Mouse (Mus musculus) liver, embryonic 12.5 days (tissue): ENCODE measurements around the gene Fgd2. TPM values are rescaled to one million over a fixed set of nuclear protein-coding genes. Genes with fewer than 3 reads are reported as not detected.

ENCODE experiments used
- ATAC-seq: fragments of 200-750 bp; cut with Nextera tagmentation; 2 replicates; pipeline ENCODE4 v1.8.0; 2017; ENCODE audit warnings: moderate number of reproducible peaks, mild to moderate bottlenecking, moderate library complexity
- H3K27ac ChIP-seq: fragments of 300-500 bp; sonication (generic); 2 replicates; pipeline ENCODE4 v1.5.1; 2016; ENCODE audit warnings: mild to moderate bottlenecking
- H3K27me3 ChIP-seq: fragments of 300-500 bp; sonication (generic); replicated peaks from 2 replicates; pipeline ENCODE4 v1.6.1; 2016; ENCODE audit warnings: mild to moderate bottlenecking, moderate library complexity
- H3K36me3 ChIP-seq: fragments of 300-500 bp; sonication (generic); 2 replicates; pipeline ENCODE4 v1.6.1; 2016; ENCODE audit warnings: mild to moderate bottlenecking, moderate library complexity
- H3K4me1 ChIP-seq: fragments of 300-500 bp; sonication (generic); 2 replicates; pipeline ENCODE4 v1.6.1; 2016
- H3K4me2 ChIP-seq: fragments of 300-500 bp; sonication (generic); 2 replicates; pipeline ENCODE4 v1.6.1; 2016; ENCODE audit warnings: mild to moderate bottlenecking, moderate library complexity
- H3K4me3 ChIP-seq: fragments of 300-500 bp; sonication (generic); 2 replicates; pipeline ENCODE4 v1.5.1; 2016; ENCODE audit warnings: mild to moderate bottlenecking, moderate library complexity
- H3K9ac ChIP-seq: fragments of 300-500 bp; sonication (generic); 2 replicates; pipeline ENCODE4 v1.6.1; 2016; ENCODE audit warnings: mild to moderate bottlenecking, moderate library complexity
- H3K9me3 ChIP-seq: fragments of 300-500 bp; sonication (generic); replicated peaks from 2 replicates; pipeline ENCODE4 v1.6.1; 2016; ENCODE audit warnings: mild to moderate bottlenecking, moderate library complexity
- WGBS: fragments of 180-500 bp; shearing (Covaris S2); methylation state at CpG from one replicate; pipeline ENCODE4 v1.1.7; 2016; ENCODE audit not compliant: insufficient replicate concordance; 5-methylcytosine and 5-hydroxymethylcytosine counted together
- polyA plus RNA-seq: library from polyadenylated mRNA; unstranded; fragments of >200 nt; fragmentation: Nextera tagmentation; extraction: Ambion mirVana; gene quantifications from 2 replicates; pipeline ENCODE4 v1.2.1, GENCODE M21; 2016

The Fgd2 gene
- polyA plus RNA-seq, 1 experiment from 2014 or later: 5.9 TPM

DNA sequence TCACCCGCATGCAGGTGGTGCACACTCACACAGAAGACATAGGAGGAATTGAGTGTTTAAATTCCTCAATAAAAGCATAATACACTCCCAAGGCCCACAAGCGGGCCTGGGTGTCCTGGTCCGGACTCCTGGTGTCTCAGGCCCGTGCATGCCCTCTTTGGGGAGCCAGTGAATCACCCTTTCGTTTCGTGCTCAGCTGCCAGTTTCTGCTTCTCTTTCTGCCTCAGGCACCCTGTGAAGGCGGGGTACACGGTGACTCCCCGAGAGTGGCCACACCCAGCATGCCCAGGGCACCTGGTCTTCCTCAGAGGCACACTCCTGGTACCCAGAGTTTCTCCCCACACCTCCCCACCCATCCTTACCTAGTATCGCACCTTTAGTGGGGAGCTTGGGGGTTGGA is 15.2 kb downstream of the Fgd2 start:
- no peak for ATAC-seq
- no peaks in the 10 kb centered on the region for H3K36me3 ChIP-seq
- WGBS: 66% methylated on average over 10 of the region's 10 CpGs
- no peaks in the 10 kb centered on the region for H3K27me3 ChIP-seq
- H3K4me1 ChIP-seq: 0 out of 2 replicates have a peak, but pooled peaks cover 5% of the 10 kb centered on the region
- no peak overlapping the region for H3K27ac ChIP-seq
- H3K9me3 ChIP-seq: no peaks in the 10 kb centered on the region
- no peak overlapping the region for H3K4me2 ChIP-seq
- no peak overlapping the region for H3K9ac ChIP-seq
- no peak overlapping the region for H3K4me3 ChIP-seq

DNA sequence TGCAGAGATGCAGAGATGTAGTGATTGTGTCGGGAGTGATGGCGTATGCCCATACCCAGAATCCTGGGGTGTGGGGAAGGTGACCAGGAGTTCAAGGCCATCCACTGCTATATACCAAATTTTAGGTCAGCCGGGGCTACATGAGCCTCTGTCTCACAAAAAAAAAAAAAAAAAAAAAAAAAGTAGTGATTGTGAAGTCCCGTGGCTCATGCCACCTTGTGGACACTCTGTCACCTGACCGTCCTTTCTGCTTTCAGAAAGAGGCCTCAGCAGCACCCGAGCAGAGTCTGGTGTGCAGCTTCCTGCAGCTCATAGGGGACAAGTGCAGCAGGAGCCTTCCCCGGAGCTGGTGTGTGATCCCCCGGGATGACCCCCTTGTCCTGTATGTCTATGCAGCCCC is 17.3 kb downstream of the Fgd2 start:
- Histone ChIP-seq H3K4me3 (no peak overlapping the region), H3K27me3 (no peaks in the 10 kb centered on the region), H3K36me3 (no peaks in the 10 kb centered on the region), H3K27ac (no peak overlapping the region), H3K4me2 (no peak overlapping the region), H3K9ac (no peak overlapping the region), H3K4me1 (peaks cover 16% of the 10 kb centered on the region), H3K9me3 (no peaks in the 10 kb centered on the region)
- ATAC-seq: no peak
- WGBS: 49% methylated on average over 8 of the region's 8 CpGs

DNA sequence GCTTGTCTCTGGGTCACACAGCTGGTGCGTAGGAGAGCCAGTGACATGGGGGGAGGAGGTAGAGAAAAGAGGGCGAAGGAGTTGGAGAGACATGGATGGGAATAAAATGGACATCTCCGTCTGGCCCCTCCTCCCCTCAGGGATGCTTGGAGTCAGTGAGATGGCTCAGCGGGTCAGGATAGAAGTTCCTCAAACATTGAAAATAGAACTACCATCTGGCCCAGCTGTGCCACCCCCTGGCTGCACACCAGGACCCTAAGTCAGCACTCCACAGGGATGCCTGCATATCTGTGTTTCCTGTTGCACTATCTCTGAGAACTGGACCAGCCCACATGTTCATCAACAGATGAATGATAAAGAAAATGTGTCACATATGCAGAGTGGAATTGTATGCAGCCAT is 19.5 kb downstream of the Fgd2 start:
- H3K4me2 ChIP-seq: no peak overlapping the region

DNA sequence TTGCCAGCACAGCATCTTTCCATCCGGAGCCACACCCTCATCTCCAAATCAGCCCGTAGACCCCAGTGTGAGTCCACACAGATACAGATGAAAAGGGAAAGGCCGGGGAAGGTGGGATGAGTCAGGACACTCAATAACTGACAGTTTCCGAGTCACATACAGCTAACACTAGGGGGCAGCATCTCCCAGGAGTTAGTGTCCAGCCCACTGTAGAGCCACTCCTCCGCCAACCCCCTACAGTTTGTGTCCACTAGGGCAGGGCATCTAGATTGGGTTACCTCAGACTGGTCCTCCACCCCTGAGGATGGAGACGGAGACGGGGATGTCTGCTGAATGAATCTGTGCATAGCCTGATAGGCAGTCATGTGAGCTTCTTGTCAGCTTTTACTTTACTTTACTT is 20.8 kb downstream of the Fgd2 start:
- H3K4me2 ChIP-seq: no peak overlapping the region
- peak; percentile 82 for ATAC-seq
- no peaks in the 10 kb centered on the region for H3K9me3 ChIP-seq
- H3K4me1 ChIP-seq: peaks cover 25% of the 10 kb centered on the region
- H3K27me3 ChIP-seq: no peaks in the 10 kb centered on the region
- no peak overlapping the region for H3K27ac ChIP-seq
- H3K9ac ChIP-seq: no peak overlapping the region
- no peaks in the 10 kb centered on the region for H3K36me3 ChIP-seq
- 10% methylated on average over 7 of the region's 7 CpGs for WGBS
- H3K4me3 ChIP-seq: no peak overlapping the region

More for the DNA sequence above, 19.5 kb downstream of the Fgd2 start:
- no peak for ATAC-seq
- H3K9ac ChIP-seq: no peak overlapping the region
- no peak overlapping the region for H3K4me3 ChIP-seq
- no peaks in the 10 kb centered on the region for H3K27me3 ChIP-seq
- WGBS: 62% methylated on average over 4 of the region's 4 CpGs
- H3K4me1 ChIP-seq: peaks cover 20% of the 10 kb centered on the region
- no peak overlapping the region for H3K27ac ChIP-seq
- no peaks in the 10 kb centered on the region for H3K9me3 ChIP-seq
- H3K36me3 ChIP-seq: no peaks in the 10 kb centered on the region

DNA sequence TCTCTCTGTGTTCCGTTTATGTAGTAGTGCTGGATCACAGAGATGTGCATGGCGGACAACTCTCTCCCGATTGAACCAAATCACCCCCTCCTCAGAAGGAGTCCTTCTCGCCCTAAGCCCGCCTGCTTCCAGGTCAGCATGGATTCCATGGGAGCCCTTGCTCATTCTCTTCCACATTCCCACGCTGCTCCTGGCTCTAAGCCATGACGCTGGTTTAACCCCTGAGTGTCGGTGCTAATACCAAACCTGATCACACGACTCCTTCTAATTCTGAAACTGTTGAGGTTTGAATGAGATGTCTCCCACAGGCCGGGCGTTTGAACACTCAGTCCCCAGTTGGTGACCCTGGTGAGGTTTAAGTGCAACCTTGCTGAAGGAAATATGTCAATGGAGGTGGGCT is 21.7 kb downstream of the Fgd2 start:
- Histone ChIP-seq H3K9me3 (no peaks in the 10 kb centered on the region), H3K4me3 (no peak overlapping the region), H3K9ac (no peak overlapping the region), H3K4me1 (peaks cover 25% of the 10 kb centered on the region), H3K27ac (0 out of 2 replicates have a peak overlapping the region, but pooled peaks have one; percentile 10), H3K27me3 (no peaks in the 10 kb centered on the region), H3K36me3 (no peaks in the 10 kb centered on the region), H3K4me2 (no peak overlapping the region)
- WGBS: 69% methylated on average over 11 of the region's 11 CpGs
- no peak for ATAC-seq

DNA sequence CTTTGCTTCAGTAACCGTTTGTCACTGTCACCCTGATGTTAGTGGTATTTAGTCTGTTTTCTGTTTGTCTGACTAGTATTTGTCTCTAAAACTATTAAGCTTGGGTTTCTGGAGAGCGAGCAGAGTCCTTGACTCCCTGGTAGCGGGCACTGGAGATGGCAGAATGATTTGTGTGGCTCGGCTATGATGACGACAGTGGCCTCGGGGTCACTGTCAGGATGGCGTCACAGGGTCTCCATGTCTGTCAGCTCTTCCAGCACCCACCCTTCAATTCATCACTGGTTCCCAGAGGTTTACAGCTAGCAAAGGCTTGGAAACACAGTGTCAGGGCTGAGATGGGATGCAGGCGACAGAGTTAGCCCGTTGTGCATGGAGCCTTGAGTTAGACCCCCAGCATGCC is 23.2 kb downstream of the Fgd2 start:
- Histone ChIP-seq H3K36me3 (no peaks in the 10 kb centered on the region), H3K4me3 (no peak overlapping the region), H3K4me1 (peaks cover 25% of the 10 kb centered on the region), H3K27ac (no peak overlapping the region), H3K4me2 (no peak overlapping the region), H3K9me3 (no peaks in the 10 kb centered on the region), H3K27me3 (no peaks in the 10 kb centered on the region), H3K9ac (no peak overlapping the region)
- WGBS: 72% methylated on average over 9 of the region's 9 CpGs
- no peak for ATAC-seq

DNA sequence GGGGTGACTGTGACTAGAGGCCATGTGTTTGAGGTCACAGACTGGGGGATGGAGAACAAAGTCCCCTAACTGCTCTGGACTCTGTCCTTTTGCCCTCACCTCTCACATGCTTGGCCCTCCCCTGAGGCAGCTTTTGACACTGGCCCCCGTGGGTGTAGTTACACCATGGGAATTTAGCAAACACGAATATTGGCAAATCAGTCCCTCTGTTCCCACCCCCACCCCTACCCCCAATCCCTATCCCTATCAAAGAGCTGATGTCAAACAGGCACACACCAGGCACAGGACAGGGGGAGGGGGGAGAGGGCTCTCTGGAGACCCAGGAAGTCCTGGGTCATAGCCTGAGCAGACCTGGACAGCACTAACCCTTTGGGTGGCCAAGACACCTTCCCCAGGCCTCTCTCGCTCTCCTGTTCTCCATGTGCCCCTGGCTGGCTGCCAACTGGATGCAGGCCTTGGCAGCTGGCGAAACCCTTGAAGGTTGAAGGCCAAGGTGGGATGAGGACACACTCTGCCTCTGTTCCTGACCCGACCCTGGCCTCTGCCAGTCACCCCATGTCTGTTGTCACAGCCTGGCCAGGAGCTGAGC is 24.2 kb downstream of the Fgd2 start:
- Histone ChIP-seq H3K9me3 (no peaks in the 10 kb centered on the region), H3K9ac (0 out of 2 replicates have a peak overlapping the region, but pooled peaks have one; percentile 24), H3K27ac (peak overlapping the region; percentile 34), H3K4me1 (peaks cover 25% of the 10 kb centered on the region), H3K27me3 (no peaks in the 10 kb centered on the region), H3K4me2 (no peak overlapping the region), H3K4me3 (no peak overlapping the region), H3K36me3 (no peaks in the 10 kb centered on the region)
- peak; percentile 59 for ATAC-seq
- WGBS: 50% methylated on average over 5 of the region's 5 CpGs

DNA sequence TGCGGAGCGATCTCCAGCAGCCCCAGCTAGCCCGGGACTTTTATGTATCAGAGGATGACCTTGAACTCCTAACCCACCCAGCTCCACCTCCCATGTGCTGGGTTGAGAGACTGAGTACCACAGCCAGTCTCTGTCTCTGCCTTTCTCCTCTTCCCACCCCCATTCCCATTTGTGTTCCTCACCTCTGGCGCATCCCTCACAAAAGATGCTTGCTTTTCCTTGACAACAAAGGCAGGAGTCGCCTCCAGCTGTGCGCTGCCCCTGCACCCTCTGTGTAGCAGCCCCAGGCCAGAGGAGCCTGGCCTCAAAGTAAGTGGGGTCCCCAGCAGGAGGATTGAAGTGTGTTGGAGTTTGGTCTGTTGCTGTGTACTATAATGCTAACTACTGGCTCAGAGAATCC is 25.0 kb downstream of the Fgd2 start:
- 79% methylated on average over 6 of the region's 6 CpGs for WGBS
- peak overlapping the region; percentile 34 for H3K27ac ChIP-seq

DNA sequence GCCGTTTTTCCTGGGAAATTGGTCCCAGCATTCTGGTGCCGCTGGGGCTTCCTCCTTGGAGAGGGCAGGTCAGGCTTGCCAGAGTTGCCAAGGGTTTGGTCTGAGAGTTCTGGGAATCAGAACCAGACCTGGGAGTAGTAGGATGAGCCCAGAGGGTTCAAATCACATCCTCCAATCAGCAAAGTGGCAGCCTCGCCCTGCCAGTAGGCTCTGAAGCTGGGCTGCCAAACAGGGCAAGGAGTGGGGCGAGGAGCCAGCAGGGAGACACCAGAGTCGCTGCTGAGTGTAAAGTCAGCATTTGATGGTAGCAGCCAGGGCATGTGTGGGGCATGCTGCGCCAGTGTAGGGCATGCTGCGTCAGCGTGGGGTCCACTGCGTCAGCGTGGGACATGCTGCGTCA is 28.3 kb downstream of the Fgd2 start:
- Histone ChIP-seq H3K27ac (no peak overlapping the region), H3K9ac (no peak overlapping the region), H3K9me3 (no peaks in the 10 kb centered on the region), H3K27me3 (no peaks in the 10 kb centered on the region), H3K4me2 (no peak overlapping the region), H3K4me3 (no peak overlapping the region), H3K36me3 (no peaks in the 10 kb centered on the region), H3K4me1 (peaks cover 43% of the 10 kb centered on the region)
- 78% methylated on average over 11 of the region's 11 CpGs for WGBS
- no peak for ATAC-seq

More for the DNA sequence above, 25.0 kb downstream of the Fgd2 start:
- H3K4me2 ChIP-seq: no peak overlapping the region
- no peaks in the 10 kb centered on the region for H3K9me3 ChIP-seq
- H3K9ac ChIP-seq: no peak overlapping the region
- no peak overlapping the region for H3K4me3 ChIP-seq
- no peak for ATAC-seq
- H3K27me3 ChIP-seq: no peaks in the 10 kb centered on the region
- H3K36me3 ChIP-seq: no peaks in the 10 kb centered on the region
- H3K4me1 ChIP-seq: peaks cover 25% of the 10 kb centered on the region

DNA sequence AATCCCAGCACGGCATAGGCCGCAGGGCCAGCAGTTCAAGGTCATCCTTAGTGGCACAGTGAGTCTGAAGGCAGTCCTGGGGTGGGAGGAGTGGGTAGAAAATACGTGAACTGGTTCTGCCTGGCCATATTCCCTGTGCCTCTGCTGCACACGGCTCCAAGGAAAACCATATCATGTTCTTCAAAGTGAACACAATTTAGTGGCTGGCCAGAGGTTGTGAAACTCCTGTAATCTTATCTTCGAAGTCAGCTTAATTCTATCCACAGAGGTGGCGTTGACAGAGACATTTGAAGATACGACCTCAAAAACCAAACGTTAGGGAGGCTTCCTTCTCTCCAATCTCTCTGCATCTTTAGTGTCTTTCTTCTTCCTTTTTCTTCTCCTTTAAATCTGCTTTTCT is 30.6 kb downstream of the Fgd2 start:
- H3K36me3 ChIP-seq: no peaks in the 10 kb centered on the region
- H3K4me2 ChIP-seq: no peak overlapping the region
- no peaks in the 10 kb centered on the region for H3K27me3 ChIP-seq
- WGBS: 30% methylated on average over 8 of the region's 8 CpGs
- H3K27ac ChIP-seq: no peak overlapping the region
- no peak for ATAC-seq
- H3K9ac ChIP-seq: no peak overlapping the region
- H3K4me1 ChIP-seq: peaks cover 55% of the 10 kb centered on the region
- H3K9me3 ChIP-seq: no peaks in the 10 kb centered on the region
- H3K4me3 ChIP-seq: no peak overlapping the region

DNA sequence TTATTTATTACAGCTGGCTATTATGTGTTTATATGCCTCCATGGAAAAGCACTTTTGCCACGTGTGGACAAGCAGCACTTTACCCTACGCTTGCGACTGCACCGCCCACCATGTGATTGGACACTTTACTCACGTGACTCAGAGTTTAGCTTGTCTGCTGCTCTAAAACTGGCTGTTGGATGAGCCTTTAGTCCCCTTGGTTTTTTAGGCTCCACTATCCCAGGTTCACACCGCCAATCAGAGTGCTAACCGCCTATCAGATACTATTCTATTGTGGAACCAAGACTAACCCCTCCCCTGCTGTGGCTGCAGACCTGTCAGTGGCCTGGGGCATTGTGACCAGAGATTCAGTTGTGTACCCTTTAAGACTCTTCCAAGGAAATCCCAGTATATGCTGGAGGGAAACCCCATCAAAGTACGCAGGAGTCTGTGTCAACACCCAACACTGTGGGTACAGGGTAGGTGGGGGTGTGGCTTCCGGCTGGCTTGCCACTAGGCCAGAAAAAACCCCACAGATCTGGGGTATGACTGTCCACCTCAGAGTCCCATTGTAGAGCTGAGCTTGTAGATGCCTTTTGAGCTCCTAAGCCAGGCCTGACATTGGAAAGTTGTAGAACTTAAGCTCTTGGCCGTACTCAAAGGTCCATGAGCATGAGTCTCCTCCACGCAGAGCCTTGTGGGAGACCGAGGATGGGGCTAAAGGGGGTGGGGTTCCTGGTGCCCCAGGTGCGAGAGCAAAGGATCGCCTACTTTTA is 32.8 kb downstream of the Fgd2 start:
- Histone ChIP-seq H3K4me3 (no peak overlapping the region), H3K4me2 (peak overlapping the region; percentile 17; the same call in 1 of the 2 replicates), H3K36me3 (no peaks in the 10 kb centered on the region), H3K9ac (0 out of 2 replicates have a peak overlapping the region, but pooled peaks have one; percentile 14), H3K27ac (peak overlapping the region; percentile 64), H3K27me3 (no peaks in the 10 kb centered on the region), H3K9me3 (no peaks in the 10 kb centered on the region), H3K4me1 (peaks cover 75% of the 10 kb centered on the region)
- WGBS: 35% methylated on average over 14 of the region's 14 CpGs
- ATAC-seq: no peak

DNA sequence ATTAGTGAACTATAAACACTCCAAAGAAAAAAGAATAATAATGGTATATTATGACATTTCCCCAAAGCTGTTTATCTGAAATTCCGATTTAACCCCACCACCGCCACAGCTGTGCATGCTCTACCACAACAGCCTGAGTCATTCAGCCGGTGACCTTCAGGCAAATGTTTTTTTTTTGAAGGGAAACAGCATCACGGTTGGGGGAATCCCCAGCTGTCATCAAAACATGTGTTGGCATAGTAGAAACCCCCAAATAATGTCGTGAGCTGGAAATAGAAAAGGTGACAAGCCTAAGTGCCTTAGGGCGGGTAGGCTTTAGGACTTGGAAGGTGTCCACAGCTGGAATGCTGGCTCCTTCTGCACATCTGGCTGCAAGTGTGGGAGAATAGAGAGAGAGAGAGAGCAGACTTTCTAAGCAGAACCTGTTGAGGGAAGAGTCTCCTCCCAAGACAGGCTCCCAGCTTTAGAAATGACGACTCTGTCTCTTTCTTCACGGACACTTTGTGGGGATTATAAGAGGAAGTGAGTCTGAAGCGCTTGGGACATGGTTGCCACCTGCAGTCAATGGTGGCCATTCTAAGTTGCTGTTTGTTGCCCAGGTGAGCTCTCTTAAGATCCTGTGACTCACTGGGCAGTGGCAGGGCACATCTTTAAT is 33.5 kb downstream of the Fgd2 start:
- Histone ChIP-seq H3K9me3 (no peaks in the 10 kb centered on the region), H3K27me3 (no peaks in the 10 kb centered on the region), H3K9ac (0 out of 2 replicates have a peak overlapping the region, but pooled peaks have one; percentile 7), H3K27ac (peak overlapping the region; percentile 93), H3K36me3 (no peaks in the 10 kb centered on the region), H3K4me2 (0 out of 2 replicates have a peak overlapping the region, but pooled peaks have one; percentile 17), H3K4me1 (peaks cover 83% of the 10 kb centered on the region), H3K4me3 (no peak overlapping the region)
- WGBS: 32% methylated on average over 9 of the region's 9 CpGs
- ATAC-seq: no peak
